Mouse (Mus musculus): Measurements from ENCODE around the gene Hrasls5.

- TF ChIP-seq CTCF (IDR thresholded peaks at IDR 0.05; ENCODE audit: low read depth, low read length) (no peak), POLR2A (IDR thresholded peaks at IDR 0.05; ENCODE audit: borderline replicate concordance, low read depth, low read length) (no peak)
Observed at GRCm38 (mm10) chr19:7633021-7633420, 20.7 kb downstream of the Hrasls5 start.

All from bone marrow macrophage, adult 2 months (primary cell).